Mouse (Mus musculus) kidney, postnatal 10 days (tissue): ENCODE data around the gene 4933416C03Rik.

ENCODE experiments used
- DNase-seq: peaks from one replicate; pipeline ENCODE4 v3.0.0; 2021; ENCODE audit warnings: mixed read lengths

The 4933416C03Rik gene

DNA sequence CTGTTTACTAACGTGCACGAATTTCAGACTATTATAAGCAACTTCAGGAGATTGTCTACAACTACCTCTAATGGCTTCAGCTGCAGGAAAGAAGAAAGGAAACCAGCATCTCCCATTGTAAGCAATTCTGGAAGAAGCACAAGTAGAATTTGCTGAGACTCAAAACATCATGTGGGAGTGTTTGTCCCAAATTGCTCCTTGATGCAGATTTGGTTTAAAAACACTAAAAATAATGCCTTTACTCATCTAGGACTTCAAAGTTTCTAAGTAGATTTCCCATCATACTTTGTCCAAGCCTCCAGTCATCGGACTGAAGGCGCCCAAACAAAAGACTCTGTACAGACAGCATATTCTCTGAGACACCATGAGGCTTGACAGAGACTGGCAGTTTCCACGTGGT lies 37.8 kb downstream of the 4933416C03Rik start:
- DNase-seq, result no peak
